Mouse (Mus musculus): ENCODE results near the gene Axl.

- TF ChIP-seq POLR2A (IDR thresholded peaks at IDR 0.05; ENCODE audit: borderline replicate concordance, extremely low read depth, insufficient read depth, insufficient read length, poor library complexity, severe bottlenecking) (no peak), CTCF (IDR thresholded peaks at IDR 0.05; ENCODE audit: borderline replicate concordance, extremely low read depth, insufficient read depth, insufficient read length) (no peak)
Measured at GRCm38 (mm10) chr7:25746844-25747243, 41.7 kb downstream of the Axl start.
